Mouse (Mus musculus) thymus, postnatal 4 days (tissue): Measurements from ENCODE around the gene Ttc27.
A peak's percentile ranks its signal among the peaks of the same experiment; 100 is the strongest.
"Not testable (repeated sequence)": the region's sequence is repeated elsewhere in the genome, so short reads cannot be mapped to it uniquely, and the experiment has no call there.

Experiments
- DNase-seq: peaks from one replicate; pipeline ENCODE4 v3.0.0; 2021

Ttc27 gene

DNA sequence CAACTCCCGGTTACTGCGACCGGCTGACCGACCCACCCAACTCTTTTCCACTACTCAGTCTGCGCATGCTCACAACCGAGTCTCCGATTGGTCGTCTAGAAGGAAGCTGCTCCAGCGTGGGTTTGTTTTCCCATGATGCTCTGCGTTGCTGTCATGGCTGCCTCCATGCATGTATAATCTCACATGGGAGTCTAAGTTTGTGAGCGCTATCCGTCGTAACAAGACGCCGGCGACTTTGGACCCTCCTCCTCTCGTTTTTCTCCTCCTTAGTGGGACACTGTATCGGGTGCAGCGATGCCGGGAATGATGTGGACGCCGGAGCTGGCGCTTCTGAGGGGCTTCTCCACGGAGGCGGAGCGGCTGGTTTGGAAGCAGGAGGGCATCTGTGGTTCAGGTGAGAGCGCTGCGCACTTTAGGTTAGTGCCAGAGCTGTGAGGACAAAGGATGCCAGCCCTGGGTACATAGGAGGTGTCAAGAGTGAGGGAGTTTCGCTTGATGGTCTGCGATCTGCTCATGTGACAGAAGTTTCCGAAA, at the start of gene Ttc27:
TSS of gene Ttc27 (plus strand) at position 115 of the 534 bp plus-strand sequence.
- peak; percentile 97 for DNase-seq

- no peak for DNase-seq
Observed at GRCm38 (mm10) chr17:74668010-74668409, 49.5 kb upstream of the Ttc27 start.

GRCm38 (mm10) chr17:74670031-74670430, 47.5 kb upstream of the Ttc27 start:
- DNase-seq: no peak

DNA sequence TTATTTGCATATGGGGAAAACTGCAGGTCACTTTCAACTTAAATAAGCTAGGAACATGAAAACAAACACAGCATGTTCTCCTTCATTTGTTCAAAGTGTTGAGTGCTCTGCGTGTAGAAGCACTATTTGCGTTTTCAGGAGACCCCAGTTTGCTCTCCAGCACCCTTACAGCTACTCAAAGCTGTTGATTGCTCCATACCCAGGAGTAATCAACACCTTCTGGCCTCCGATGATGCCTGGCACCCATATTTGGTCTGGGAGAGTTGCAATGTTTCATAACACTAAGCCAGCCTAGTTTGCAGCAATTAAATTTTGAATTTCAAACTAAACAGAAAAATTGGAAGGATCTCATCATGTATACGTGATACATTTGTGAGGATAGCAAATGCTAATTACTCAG, 45.1 kb upstream of the Ttc27 start:
- no peak for DNase-seq

GRCm38 (mm10) chr17:74673251-74673650, 44.3 kb upstream of the Ttc27 start:
- peak; percentile 35 for DNase-seq

GRCm38 (mm10) chr17:74678061-74678460, 39.5 kb upstream of the Ttc27 start:
- no peak for DNase-seq

DNA sequence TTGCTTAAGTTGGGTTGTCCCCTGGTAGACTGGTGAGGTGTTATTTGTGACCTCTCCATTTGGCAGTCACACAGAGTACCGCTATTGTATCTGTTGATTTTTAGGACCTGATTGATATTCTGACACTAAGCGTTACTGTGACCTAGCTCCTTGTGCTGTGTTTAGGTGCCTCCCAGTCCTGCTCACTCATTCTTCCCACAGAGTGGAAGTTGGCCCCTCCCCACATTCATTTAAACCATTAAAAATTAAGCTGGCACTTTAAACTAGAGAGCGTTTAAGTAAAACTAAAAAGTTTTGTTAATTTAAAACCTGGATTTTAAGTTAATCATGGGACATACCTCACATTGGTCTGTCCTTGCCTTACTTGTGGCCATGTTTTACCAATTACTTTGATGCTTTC, 32.6 kb upstream of the Ttc27 start:
- DNase-seq: no peak

DNA sequence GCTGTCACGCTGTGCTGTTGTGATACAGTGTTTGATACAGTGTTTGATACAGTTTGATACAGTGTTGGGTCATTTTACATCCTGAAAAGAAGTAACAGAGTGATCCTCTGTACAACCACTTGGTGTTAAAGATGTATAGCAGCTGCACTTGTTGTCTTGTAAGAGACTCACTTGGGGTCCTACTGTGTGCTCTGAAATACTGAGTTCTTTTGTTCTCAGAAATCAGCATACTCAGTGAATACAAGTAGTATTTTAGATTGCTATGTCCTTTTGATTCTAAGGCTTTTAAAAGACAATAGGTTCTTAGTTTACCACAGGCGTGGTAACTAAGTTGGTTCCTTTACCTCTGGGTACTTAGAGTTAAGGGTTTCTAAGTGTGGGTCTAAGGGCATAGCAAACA, 29.0 kb upstream of the Ttc27 start:
- no peak for DNase-seq

- no peak for DNase-seq
Observed at GRCm38 (mm10) chr17:74689406-74689805, 28.1 kb upstream of the Ttc27 start.

DNA sequence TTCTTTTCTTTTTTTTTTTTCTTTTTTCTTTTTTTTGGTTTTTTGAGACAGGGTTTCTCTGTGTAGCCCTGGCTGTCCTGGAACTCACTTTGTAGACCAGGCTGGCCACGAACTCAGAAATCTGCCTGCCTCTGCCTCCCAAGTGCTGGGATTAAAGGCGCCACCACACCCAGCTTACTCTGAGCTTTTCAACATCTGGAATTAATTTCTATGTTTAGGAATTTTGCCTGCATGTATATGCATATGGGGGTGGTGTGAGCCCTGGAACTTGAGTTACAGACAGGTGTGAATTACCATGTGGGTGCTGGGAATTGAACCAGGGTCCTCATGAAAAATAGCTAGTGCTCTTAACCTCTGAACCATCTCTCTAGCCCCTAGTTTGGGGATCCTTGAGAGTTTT, 15.9 kb upstream of the Ttc27 start:
- not testable (repeated sequence) for DNase-seq

DNA sequence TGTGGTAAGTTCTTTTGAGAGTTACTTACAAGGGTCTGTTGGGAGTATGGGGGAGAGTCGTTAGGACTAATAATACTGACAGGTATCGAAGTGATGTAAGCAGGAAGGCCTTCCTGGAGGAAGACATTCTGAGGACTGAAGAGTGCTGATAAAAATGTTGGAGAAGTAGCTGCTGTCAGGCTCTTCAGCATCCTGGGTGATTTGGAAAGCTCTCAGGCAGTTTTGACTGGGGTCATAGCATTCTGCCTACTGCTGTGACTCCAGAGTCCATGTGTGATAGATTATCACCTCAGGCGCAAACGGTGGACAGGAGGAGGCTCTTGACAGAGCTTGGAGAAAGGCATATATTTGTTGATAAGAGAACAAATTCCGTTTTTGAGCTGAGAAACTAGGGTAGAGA, 12.1 kb upstream of the Ttc27 start:
- DNase-seq: no peak

- no peak for DNase-seq
Observed at GRCm38 (mm10) chr17:74706593-74706992, 10.9 kb upstream of the Ttc27 start.

DNA sequence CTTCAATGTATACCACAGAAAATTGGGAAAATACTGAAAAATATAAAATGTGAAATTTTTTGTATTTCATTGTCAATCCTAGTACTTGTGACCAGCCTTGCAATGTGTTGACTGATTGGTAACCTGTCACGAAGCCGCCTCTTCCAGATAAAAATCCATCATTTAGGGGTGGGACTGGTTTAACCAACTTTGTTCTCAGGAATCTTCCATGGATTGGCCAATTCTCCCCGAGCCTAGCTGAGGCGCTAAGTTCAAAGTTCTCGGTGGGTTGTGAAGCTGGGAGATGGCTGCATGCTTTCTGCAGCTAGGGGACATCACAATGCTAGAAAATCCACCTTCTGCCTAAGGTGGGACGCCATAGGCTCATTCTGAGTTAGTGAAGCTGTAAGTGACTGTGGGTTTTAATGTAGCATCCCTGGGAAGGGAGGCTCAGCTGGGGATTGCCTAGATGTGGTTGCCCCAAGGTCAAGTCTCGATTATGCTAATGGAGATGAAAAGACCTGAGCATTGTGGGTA, 9.8 kb upstream of the Ttc27 start:
- no peak for DNase-seq

GRCm38 (mm10) chr17:74710731-74711130, 6.8 kb upstream of the Ttc27 start:
- no peak for DNase-seq

DNA sequence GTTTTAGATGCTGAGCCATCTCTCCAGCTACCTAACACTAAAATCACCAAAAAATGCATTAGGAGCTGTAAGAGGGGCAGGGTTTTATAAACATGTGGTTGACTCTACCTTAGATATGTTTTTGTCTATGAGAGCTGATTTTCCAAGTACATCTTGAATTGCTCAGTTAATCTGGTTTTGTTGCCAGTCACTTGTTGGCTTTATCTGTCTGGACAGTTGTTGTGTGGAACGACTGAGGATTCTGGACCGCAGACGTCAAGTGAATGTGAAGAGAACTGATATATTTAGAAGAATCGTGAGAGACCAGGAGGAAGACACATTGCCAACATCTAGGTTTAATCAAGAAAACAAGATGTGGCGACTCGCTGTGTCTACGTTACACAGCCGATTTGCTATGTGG, 5.9 kb upstream of the Ttc27 start:
- no peak for DNase-seq

DNA sequence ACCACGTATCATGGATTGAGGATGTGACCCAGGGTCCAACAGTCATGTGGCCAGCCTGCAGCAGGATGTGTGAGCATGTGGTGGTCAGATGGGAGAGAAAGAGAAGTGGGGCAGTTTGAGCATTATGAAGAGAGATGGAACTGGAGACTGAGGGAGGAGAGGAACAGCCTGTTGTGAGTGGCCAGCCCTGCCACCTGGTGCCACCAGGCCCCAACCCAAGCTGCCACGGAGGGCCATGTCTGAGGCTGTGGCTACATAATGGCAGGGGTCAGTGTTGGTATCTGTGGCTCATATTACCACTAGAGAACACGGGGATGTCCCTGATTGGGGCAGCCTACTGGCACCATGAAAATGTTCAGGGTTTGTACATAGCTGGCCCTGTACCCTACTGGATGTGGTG, 2.4 kb upstream of the Ttc27 start:
- DNase-seq: no peak

- DNase-seq: no peak
Observed at GRCm38 (mm10) chr17:74715724-74716123, 1.8 kb upstream of the Ttc27 start.

- no peak for DNase-seq
Observed at GRCm38 (mm10) chr17:74716643-74717042, 889 bp upstream of the Ttc27 start.

GRCm38 (mm10) chr17:74717091-74717617, 378 bp upstream of the Ttc27 start:
- DNase-seq: no peak

DNA sequence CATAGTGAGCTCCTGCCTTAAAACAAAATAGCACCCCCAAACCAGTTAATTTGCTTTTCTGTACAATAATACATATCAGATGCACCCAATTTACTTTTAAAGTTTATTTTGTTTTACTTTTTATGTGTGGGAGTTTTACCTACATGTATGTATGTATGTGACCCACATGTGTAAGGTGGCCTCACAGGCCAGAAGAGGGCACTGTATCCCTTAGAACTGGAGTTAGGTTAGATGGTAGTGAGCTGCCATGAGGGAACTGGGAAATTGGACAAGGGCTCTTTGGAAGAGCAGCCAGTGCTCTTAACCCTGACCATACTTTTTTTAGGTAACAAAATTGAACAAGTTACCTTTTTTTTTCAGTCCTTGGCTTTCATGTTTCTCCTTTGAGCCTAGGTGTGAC, 15.3 kb downstream of the Ttc27 start:
- peak; percentile 13 for DNase-seq

DNA sequence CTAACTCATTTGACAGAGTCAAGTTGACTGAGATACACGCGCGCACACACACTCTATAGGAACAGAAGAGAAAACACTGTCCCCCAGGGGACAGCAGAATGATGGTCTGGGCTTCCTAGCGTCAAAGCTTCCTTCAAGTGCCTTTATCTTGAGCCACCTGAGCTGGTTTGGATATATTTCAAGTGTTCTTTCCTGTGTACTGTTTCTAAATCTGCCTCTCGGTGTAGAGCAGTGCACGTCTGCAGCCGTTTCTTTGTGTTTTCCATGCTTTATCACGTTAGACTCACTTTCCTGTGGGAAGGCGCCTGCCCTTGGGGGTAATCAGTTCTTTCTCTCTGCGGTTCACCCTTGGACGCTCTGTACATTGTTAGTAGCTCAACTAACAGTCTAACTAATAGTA, 17.9 kb downstream of the Ttc27 start:
- no peak for DNase-seq

- no peak for DNase-seq
Observed at GRCm38 (mm10) chr17:74749659-74750058, 32.1 kb downstream of the Ttc27 start.

DNA sequence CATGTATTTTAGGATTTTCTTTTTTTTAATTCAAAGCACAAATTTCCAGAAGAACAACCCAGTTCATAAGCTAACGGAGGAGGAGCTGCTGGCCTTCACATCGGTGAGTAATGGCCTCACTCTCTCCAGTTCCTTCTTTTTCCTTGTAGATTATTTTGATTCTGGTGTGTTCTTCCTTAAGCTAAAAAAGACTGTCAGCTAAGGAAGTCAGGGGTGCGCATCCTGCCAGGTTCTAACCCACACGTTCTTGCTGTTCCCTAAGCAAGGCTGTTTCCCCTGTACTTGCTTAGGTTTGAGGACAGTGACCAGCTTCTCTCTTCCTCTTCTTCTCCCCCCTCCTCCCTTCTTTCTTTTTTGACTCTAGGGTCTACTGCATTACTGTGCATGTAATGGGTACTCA, 33.5 kb downstream of the Ttc27 start:
- DNase-seq: no peak

- peak; percentile 10 for DNase-seq
Observed at GRCm38 (mm10) chr17:74752906-74753627, 35.5 kb downstream of the Ttc27 start.
